Mouse (Mus musculus) c-Kit-positive CD71-negative TER-119-negative erythroid progenitor cells, embryonic 14.5 days (primary cell): Measurements from ENCODE around the gene Gm28042.

Source experiments
- DNase-seq: peaks from one replicate; pipeline ENCODE4 v3.0.0-alpha.2; 2013; ENCODE audit warnings: low read depth

Gm28042 gene

DNA sequence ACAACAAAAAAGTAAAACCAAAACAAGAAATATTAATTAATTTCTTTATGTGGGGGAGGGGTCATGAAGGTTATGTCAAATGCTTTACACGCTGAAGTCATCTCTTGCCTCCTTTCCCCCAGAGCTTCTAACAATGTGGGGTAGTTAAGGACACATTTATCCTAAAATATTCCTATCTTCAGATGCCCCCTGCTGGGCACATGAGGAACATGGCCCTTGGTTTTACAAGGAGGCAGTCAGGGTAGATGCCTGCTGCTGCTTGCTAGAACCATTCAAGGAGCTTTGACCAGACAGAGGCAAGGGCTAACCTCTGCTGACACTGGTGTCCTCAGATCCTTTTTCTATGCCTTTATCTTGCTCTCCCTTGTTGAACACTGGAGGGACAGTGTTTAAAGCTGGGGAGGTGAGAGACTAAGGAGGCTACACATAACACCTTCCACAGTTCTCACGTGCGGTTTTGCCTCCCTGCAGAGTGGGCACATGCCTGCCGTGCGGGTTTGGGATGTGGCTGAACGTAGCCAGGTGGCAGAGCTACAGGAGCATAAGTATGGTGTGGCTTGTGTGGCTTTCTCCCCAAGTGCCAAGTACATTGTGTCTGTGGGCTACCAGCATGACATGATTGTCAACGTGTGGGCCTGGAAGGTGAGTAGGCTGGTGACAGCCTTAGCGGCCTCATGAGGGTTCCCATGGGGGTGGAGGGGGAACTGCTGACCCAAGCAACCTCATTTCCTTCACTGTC lies 15.7 kb upstream of the Gm28042 start:
- DNase-seq = peak; percentile 41

DNA sequence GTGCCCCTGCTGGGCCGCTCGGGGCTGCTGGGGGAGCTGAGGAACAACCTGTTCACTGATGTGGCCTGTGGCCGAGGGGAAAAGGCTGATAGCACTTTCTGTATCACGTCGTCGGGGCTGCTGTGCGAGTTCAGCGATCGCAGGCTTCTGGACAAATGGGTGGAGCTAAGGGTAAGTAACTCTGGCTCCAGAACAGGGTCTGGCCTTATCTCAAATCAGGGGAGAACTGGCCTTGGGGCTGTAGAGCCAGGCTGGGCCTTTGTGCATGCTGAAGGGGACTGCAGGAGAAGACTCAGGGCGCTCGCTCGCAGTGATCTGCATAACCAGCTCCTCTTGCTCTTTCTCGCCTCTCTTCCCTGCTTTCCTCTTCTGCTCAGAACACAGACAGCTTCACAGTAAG lies 14.4 kb upstream of the Gm28042 start:
- no peak for DNase-seq

- no peak for DNase-seq
Observed at GRCm38 (mm10) chr2:120013831-120014486, 13.3 kb upstream of the Gm28042 start.

GRCm38 (mm10) chr2:120015882-120016281 lies 11.4 kb upstream of the Gm28042 start:
- no peak for DNase-seq

DNA sequence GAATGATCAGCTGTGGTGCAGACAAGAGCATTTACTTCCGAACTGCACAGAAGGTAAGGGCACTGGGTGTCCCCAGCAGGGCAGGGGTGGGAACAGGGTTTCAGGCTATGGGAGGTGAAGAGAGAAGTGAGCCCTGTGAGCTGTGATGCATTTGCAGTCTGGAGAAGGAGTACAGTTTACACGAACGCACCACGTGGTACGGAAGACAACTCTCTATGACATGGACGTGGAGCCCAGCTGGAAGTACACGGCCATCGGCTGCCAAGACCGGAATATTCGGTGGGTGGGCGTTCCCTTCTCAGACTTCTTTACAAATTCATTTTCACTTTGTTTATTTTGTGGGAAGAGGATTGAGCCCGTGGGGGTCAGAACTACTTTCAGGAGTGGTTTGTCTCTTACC lies 9.7 kb upstream of the Gm28042 start:
- DNase-seq = no peak

DNA sequence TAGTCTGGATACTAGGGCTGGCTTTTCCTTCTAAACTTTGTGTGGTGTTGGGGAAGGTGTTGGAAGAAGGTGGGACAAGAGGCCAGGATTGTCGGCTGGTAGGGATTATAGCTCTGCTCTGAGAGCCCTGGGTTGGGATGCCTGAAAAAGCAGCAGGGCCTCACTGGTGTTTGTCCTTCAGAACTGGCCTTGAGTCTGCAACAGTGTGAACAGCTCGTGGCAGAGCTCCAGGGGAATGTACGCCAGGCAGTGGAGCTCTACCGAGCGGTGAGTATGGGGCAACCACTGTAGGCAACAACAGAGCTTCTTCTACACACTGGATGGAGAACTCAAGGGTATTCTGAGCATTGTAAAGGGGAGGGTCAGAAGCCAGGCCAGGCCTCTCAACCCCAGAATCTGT lies 3.0 kb upstream of the Gm28042 start:
- no peak for DNase-seq

- DNase-seq = no peak
Observed at GRCm38 (mm10) chr2:120027950-120028331, 648 bp downstream of the Gm28042 start.

DNA sequence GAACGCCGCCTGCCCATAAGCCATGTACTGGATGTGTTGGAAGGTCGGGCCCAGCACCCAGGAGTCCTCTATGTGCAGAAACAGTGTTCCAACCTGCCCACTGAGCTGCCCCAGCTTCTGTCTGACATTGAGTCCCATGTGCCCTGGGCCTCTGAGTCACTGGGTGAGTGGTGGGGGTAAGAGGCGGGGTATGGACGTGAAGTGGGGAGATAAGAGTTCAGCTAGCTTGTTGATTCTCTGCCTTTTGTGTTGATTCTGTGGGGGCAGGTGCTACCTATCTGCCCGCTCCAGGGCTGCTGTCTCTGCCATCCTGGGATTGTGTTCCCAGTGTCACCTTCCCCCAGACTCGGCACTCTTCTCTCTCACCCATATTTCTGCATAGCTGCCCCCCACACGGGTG lies 3.1 kb downstream of the Gm28042 start:
- no peak for DNase-seq

- no peak for DNase-seq
Observed at GRCm38 (mm10) chr2:120032726-120033467, 5.6 kb downstream of the Gm28042 start, which contains the start of gene Pla2g4b. Gene Pla2g4b (plus strand): TSS chr2:120033417.

DNA sequence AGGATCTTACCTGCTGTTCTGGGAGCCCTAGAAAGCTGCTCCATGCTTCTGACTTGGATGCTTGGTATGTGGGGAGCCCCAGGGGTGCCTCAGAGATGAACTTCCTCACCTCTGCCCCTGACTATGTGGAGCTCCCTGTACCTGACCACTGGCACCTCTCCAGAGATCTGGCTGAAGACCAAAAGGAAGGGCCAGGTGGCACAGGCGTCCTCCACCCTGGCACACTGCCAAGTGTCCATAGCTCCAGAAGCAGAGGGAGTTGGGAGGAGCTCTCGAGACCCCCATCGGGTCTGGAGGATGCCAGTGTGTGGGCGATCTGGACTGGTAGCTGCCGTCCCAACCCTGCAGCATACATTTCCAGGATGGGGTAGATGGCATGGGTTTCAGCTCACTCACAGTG lies 6.4 kb downstream of the Gm28042 start:
- no peak for DNase-seq

DNA sequence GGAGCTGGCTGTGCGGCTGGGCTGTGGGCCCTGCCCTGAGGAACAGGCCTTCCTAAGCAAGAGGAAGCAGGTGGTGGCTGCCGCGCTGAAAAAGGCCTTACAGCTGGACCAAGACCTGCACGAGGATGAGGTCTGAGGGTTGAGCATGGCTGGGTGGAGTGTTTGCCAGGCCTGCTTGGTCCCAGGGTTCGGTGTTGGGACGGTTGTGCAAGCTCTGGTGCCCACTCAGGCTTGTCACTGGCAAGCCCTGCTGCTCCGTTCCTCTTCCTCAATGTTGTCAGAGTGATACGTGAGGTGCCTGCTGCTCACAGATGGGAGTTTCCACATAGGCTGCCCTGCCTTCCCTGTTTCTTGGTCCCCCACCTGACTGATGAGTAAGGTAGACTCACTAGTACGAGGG lies 10.5 kb downstream of the Gm28042 start:
- no peak for DNase-seq

GRCm38 (mm10) chr2:120040991-120041390 lies 13.7 kb downstream of the Gm28042 start:
- no peak for DNase-seq

- DNase-seq = no peak
Observed at GRCm38 (mm10) chr2:120044101-120044603, 16.9 kb downstream of the Gm28042 start.

GRCm38 (mm10) chr2:120044676-120045075 lies 17.4 kb downstream of the Gm28042 start:
- no peak for DNase-seq

- no peak for DNase-seq
Observed at GRCm38 (mm10) chr2:120046486-120047310, 19.4 kb downstream of the Gm28042 start.

- DNase-seq = no peak
Observed at GRCm38 (mm10) chr2:120048173-120048572, 20.9 kb downstream of the Gm28042 start.

GRCm38 (mm10) chr2:120049632-120050274 lies 22.5 kb downstream of the Gm28042 start:
- no peak for DNase-seq

DNA sequence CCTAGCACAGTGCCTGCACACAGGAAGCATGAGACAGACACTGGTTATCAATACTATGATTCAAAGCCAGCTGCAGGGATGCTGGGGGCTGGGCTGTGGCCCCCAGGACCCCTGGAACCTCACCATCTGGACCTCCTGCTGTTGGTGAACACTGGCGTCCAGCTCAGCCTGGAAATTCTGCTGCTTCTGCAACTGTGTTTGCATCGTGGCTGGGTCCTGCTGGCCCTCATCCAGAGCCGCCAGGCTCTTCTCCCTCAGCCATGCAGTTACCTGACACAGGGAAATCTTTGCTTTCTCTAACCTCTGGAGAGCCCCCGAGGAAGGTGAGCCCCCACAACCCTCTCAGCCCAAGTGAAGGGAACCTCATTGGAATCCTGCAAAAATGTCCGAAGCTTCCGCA lies 24.1 kb downstream of the Gm28042 start:
- DNase-seq = no peak

- no peak for DNase-seq
Observed at GRCm38 (mm10) chr2:120054771-120055552, 27.7 kb downstream of the Gm28042 start.

- DNase-seq = no peak
Observed at GRCm38 (mm10) chr2:120055923-120056322, 28.6 kb downstream of the Gm28042 start.

DNA sequence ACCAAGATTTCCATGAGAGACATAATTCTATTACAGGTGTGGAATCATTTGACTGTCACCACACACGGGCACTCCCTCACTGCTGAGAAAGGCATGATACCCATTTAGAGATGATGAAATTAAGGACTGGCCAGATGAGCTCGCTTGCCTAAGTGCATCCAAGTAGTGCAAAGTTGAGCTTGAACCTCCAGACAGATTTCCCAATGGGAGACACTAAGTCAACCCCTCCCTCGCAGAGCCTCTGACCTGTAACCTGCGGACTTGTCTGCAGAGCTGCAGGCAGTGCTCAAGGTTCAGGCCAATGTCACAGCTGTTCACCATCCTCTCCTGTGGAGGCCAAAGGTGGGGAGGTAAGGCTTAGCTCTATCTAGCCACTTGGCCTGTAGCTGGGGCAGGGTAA lies 31.5 kb downstream of the Gm28042 start:
- DNase-seq = no peak
